22 mouse cellular contexts compared by ENCODE assay signal in genomic region chr6:6075940-6076447, GRCm38 (mm10).
"Had no signal": no experiment of that assay in that cellular context is flagged by ENCODE, and none has a peak within 500 bp of the region (broad histone marks: within the 10 kb centered on the region; RNA-seq: fewer than 3 reads in every experiment).

No protein-coding gene starts in this region.

- H3K4me1 ChIP-seq: intestine, embryonic 15.5 days; limb, embryonic 10.5 days; limb, embryonic 13.5 days; liver, embryonic 12.5 days; liver, embryonic 15.5 days; lung, embryonic 15.5 days; midbrain, embryonic 13.5 days; neural tube, embryonic 13.5 days; stomach, embryonic 15.5 days had no signal

- H3K4me3 ChIP-seq: intestine, embryonic 15.5 days; limb, embryonic 10.5 days; limb, embryonic 13.5 days; liver, embryonic 12.5 days; liver, embryonic 15.5 days; lung, embryonic 15.5 days; midbrain, embryonic 10.5 days; midbrain, embryonic 13.5 days; myocyte; neural tube, embryonic 13.5 days; stomach, embryonic 15.5 days had no signal

- H3K4me2 ChIP-seq: intestine, embryonic 15.5 days; limb, embryonic 13.5 days; liver, embryonic 12.5 days; liver, embryonic 15.5 days; lung, embryonic 15.5 days; midbrain, embryonic 13.5 days; neural tube, embryonic 13.5 days; stomach, embryonic 15.5 days had no signal

- H3K9ac ChIP-seq: intestine, embryonic 15.5 days; limb, embryonic 13.5 days; liver, embryonic 12.5 days; liver, embryonic 15.5 days; lung, embryonic 15.5 days; midbrain, embryonic 13.5 days; neural tube, embryonic 13.5 days; stomach, embryonic 15.5 days had no signal

- H3K36me3 ChIP-seq: intestine, embryonic 15.5 days; liver, embryonic 15.5 days; lung, embryonic 15.5 days; midbrain, embryonic 13.5 days; neural tube, embryonic 13.5 days had no signal

- ATAC-seq: intestine, embryonic 15.5 days; liver, embryonic 12.5 days; midbrain, embryonic 13.5 days; midbrain, embryonic 16.5 days had no signal

- H3K9me3 ChIP-seq: intestine, embryonic 15.5 days; limb, embryonic 10.5 days; limb, embryonic 13.5 days; liver, embryonic 12.5 days; liver, embryonic 15.5 days; lung, embryonic 15.5 days; megakaryocyte, embryonic 14.5 days; midbrain, embryonic 13.5 days; stomach, embryonic 15.5 days had no signal

- H3K27ac ChIP-seq: intestine, embryonic 15.5 days; kidney, postnatal 0 days; limb, embryonic 10.5 days; limb, embryonic 13.5 days; liver, embryonic 12.5 days; liver, embryonic 15.5 days; lung, embryonic 15.5 days; midbrain, embryonic 10.5 days; midbrain, embryonic 13.5 days; neural tube, embryonic 13.5 days; stomach, embryonic 15.5 days had no signal

- DNase-seq: liver; lung, adult 18-20 months; lung, postnatal 10 days; lung, postnatal 36 days; retina, postnatal 1 day; right cerebral cortex, postnatal 25 days; spleen, adult 18-20 months; thymus, postnatal 25 days had no signal

- H3K27me3 ChIP-seq: intestine, embryonic 15.5 days; limb, embryonic 13.5 days; liver, embryonic 12.5 days; liver, embryonic 15.5 days; lung, embryonic 15.5 days; megakaryocyte, embryonic 14.5 days; midbrain, embryonic 13.5 days; neural tube, embryonic 13.5 days; stomach, embryonic 15.5 days had no signal
